Mouse (Mus musculus) embryonic fibroblast, embryonic 13.5 days (primary cell): ENCODE measurements around the gene Unc5b.

Source experiments
- CTCF ChIP-seq: IDR thresholded peaks from 2 replicates; pipeline ENCODE4 v1.5.1; 2011; ENCODE audit warnings: mild to moderate bottlenecking, control low read depth, low read length, moderate library complexity, borderline replicate concordance; ENCODE audit not compliant: insufficient read depth
- POLR2A ChIP-seq: IDR thresholded peaks from 2 replicates; pipeline ENCODE4 v1.6.1; 2011; ENCODE audit warnings: low read depth, mild to moderate bottlenecking, control low read depth, low read length, moderate library complexity

DNA sequence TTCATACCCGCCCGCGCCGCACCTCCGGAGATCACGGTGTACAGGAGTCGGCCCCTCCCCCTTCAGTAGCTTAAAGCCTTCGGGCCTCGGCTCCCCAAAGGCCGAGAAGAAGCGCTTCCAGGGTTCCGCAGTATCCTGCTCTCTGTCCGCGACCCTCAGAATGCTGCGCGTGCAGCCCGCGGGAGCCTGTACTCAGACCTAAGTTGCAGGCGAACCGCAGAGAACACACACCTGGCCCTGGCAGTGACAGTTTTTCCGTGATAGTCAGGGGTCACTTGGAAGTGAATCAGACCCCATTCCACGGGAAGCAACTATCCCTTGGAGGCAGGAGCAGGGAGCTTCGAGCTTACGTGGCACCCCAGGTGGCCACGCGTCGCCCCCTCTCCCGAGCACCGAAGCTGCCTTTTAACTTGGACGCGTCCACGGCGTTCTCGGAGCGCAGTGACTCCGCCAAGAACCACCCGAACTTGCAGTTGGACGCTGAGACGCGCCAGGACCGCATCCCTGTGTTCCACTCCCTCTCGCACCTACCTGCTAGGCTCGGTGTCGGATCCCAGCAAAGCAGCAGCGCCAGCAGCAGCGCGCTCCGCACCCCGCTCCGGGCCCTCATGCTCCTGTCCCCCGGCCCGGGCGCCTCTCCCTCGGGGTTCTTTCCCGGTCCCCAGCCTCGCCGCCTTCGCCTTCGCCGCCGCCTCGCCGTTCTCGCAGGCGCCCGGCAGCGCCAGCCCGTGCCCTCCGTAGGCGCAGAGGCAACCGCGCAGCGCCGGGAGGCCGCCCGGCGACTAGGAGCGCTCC is 628 bp downstream of the Unc5b start:
- TF ChIP-seq CTCF = no peak
- 0 out of 2 replicates have a peak, but pooled peaks have one; percentile 16 for TF ChIP-seq POLR2A
